Mouse (Mus musculus) macrophage (primary cell): Measurements from ENCODE around the gene Tusc1. TPM values are rescaled to one million over a fixed set of nuclear protein-coding genes. Genes with fewer than 3 reads are reported as not detected.

Source experiments
- H3K27ac ChIP-seq: fragments of 350-480 bp; formaldehyde crosslinking; 2 replicates; pipeline ENCODE4 v1.9.0; 2021
- H3K36me3 ChIP-seq: fragments of 350-480 bp; formaldehyde crosslinking; 2 replicates; pipeline ENCODE4 v1.9.0; 2021; ENCODE audit errors: inconsistent target
- H3K4me3 ChIP-seq: fragments of 350-480 bp; formaldehyde crosslinking; 2 replicates; pipeline ENCODE4 v1.9.0; 2021; ENCODE audit errors: inconsistent target
- H3K79me2 ChIP-seq: fragments of 350-480 bp; formaldehyde crosslinking; 2 replicates; pipeline ENCODE4 v1.9.0; 2021; ENCODE audit errors: inconsistent target
- WGBS: methylation state at CpG from one replicate; pipeline ENCODE4 v1.1.7; 2026; ENCODE audit warnings: inconsistent platforms; ENCODE audit not compliant: missing documents; 5-methylcytosine and 5-hydroxymethylcytosine counted together
- polyA plus RNA-seq: library from polyadenylated mRNA; stranded (reverse); fragments of 250-400 nt; gene quantifications from 3 replicates; pipeline ENCODE4 v1.2.4, GENCODE M21; 2018; ENCODE audit warnings: inconsistent platforms
- total RNA-seq, 78 experiments: library from RNA; depleted of rRNA; stranded (reverse); fragments of 250-400 nt; gene quantifications; 1 replicate in 9 of 78; 2 replicates in 24 of 78; 3 replicates in 43 of 78; 4 replicates in 2 of 78; pipeline ENCODE4 v1.2.4; 2018; ENCODE audit warnings: inconsistent platforms in 56 of 78

Tusc1 gene
- total RNA-seq (2018; cell fraction: chromatin; rRNA removed) = 1 to 10 TPM in 19 of 26 experiments, under 1 TPM in 4, not detected in 3; 0.45 to 7.3 (median 2.2) TPM
- total RNA-seq (2018; cell fraction: cytosol; rRNA removed) = 10 to 100 TPM; 10.6 to 39.3 (median 19.9) TPM
- total RNA-seq (2018; cell fraction: nucleus; rRNA removed) = 10 to 100 TPM in 21 of 26 experiments, 1 to 10 TPM in 5; 5.2 to 28.1 (median 14.2) TPM
- 10.3 to 20.2 TPM (median 16.9 TPM) in 3 replicates for polyA plus RNA-seq

DNA sequence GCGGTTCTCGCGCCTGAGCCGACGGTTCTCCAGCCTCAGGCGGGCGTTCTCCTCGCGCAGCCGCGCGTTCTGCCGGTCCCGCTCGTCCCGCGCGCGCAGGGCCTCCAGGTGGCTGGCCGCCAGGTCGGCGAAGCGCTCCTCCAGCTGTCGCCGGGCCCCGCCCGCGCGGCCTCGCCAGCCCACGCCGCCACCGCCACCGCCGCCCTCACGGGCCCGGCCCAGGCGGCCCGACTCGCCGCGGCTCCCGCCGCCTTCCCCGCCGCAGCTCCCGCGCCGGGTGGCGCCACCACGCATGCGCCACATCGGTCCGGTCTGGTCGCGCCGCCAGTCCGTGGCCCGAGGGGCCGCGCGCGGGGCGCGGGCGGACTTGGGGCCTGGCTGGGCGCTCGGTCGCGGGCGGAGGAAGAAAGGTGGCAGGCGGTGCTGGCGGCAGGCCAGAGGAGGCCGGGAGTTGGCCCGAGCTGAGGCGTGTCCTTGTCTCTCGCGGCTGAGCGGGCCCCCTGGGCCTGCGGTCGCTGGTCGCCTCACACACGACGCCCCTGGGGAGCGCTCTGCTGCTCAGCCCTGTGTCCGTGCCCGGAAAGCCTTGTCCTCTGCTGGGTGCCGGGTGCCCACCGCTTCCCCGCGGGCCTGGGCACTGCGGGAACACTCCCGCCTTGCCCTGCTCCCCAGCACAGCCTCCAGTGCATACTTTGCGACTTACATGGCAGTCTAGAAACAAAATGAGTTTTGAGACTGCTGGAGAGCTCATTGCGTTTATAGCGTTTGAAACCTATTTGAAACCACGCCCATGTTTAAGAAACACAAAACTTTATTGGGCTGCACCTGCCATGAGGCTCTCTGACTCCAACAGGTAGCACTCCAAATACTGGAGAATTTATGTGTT is at the start of gene Tusc1:
Gene Tusc1 (minus strand): TSS at position 394 of the 886 bp plus-strand sequence.
- Histone ChIP-seq H3K36me3 (no peaks in the 10 kb centered on the region), H3K79me2 (no peaks in the 10 kb centered on the region), H3K4me3 (peak within 1 kb of the TSS; percentile 10; the same call in 1 of the 2 replicates), H3K27ac (peak within 1 kb of the TSS; percentile 27; the same call in 1 of the 2 replicates)
- WGBS = under 1% methylated on average over 47 of the region's 97 CpGs

DNA sequence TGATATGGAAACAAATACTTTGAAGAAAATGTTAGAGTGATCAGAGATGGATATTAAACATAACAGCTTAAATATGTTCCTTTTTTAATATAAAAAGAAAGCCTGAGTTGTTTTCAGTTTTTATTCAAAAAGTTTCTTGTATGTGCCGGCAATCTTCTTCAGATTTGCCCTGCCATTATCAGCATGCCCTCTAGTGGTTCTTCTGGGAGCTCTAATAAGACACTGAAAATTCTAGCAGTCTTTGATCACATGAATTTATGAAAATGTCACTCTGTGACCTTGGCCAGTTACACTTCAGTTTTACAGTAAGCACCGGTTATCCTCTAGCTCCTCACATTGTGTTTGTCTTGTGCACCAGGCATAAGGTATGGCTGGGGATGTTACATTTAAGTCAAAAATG is 17.6 kb upstream of the Tusc1 start:
- 30% methylated on average over 2 of the region's 2 CpGs for WGBS
- H3K4me3 ChIP-seq = no peak overlapping the region
- no peaks in the 10 kb centered on the region for H3K36me3 ChIP-seq
- no peaks in the 10 kb centered on the region for H3K79me2 ChIP-seq
- H3K27ac ChIP-seq = no peak overlapping the region

DNA sequence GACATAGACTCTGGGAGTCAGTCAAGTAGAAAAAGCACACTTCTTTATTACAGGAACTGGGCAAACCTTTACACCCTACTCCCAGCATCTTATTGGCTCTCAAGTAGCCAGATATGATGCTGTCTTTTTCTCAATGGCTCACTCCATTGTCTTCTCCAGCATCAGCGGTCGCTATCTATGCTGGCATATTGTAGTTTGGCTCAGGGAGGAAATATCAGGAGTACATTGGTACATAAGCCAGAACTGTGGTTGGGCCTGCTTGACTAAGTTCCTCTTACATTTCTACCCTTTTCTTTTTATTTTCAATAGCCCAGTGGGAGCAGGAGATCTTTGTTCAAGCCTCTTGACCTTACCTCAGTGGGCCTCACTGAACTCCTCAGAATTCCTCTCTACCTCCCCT is 9.0 kb upstream of the Tusc1 start:
- 70% methylated on average over 2 of the region's 2 CpGs for WGBS
- H3K79me2 ChIP-seq = no peaks in the 10 kb centered on the region
- H3K36me3 ChIP-seq = no peaks in the 10 kb centered on the region
- no peak overlapping the region for H3K4me3 ChIP-seq
- H3K27ac ChIP-seq = no peak overlapping the region

DNA sequence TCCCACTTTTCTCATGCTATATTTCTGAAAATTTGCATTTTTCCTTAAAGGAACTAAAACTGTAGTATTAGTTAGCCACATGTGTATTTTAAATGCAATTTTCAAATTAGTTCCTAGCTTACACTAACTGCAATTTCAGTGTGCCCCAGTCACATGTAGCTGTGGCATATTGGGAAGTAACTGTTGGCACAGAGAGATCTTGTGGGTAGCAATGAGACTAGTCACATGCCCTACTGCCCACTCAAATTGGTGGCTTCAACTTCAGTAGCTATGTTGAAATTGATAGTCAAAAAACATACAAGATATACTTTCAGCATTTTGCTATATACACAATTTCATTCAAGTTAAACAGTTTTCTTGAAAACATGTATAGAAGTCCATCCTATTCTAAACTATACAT is 6.3 kb upstream of the Tusc1 start:
- no peak overlapping the region for H3K4me3 ChIP-seq
- H3K27ac ChIP-seq = peak overlapping the region; percentile 49
- no peaks in the 10 kb centered on the region for H3K36me3 ChIP-seq
- no peaks in the 10 kb centered on the region for H3K79me2 ChIP-seq

DNA sequence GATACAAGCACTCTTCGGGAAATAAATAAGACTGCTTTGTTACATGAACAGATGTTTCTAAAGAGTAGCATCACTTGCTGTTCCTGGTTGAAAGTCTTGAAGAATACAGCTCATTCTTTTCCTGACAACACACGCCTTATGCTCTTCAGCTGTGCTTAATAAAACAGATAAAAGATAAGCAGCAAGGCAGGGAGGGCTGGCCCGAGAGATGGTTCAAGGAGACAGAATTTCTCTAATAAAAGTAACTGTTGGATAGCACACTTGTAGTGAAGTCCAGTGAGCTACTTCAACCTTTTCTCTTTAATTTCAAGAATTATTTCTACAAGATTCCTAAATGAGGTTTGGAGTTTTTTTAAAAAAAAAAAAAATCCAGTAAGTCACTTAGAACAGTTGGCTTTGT is 2.7 kb upstream of the Tusc1 start:
- Histone ChIP-seq H3K79me2 (no peaks in the 10 kb centered on the region), H3K4me3 (no peak overlapping the region), H3K27ac (no peak overlapping the region), H3K36me3 (no peaks in the 10 kb centered on the region)
- 98% methylated on average over 3 of the region's 3 CpGs for WGBS

DNA sequence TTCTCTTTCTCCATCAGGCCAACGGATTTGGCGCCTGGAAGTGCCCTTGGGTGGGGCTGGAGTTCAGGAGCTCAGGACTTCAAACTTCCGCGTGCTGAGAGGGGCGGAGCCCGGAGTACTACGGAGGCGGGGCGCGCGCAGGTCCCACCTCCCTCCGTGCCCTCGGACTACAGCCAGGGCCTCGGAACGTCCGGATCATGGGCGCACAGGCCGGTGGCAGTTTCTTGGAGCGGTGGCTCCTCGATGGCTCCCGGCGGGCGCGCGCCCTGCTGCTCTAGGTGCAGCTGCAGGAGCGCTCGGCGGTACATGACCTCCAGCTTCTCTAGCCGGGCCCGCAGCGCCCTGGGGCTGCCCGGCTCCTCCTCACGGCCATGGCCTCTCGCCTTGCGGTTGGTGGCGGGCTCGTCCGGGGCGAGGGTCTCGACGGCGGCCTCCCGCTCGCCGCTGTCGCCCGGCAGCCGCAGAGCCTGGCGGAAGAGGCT is 634 bp downstream of the Tusc1 start:
- 1% methylated on average over 39 of the region's 49 CpGs for WGBS
- Histone ChIP-seq H3K27ac (no peak overlapping the region), H3K36me3 (no peaks in the 10 kb centered on the region), H3K4me3 (no peak overlapping the region), H3K79me2 (no peaks in the 10 kb centered on the region)

DNA sequence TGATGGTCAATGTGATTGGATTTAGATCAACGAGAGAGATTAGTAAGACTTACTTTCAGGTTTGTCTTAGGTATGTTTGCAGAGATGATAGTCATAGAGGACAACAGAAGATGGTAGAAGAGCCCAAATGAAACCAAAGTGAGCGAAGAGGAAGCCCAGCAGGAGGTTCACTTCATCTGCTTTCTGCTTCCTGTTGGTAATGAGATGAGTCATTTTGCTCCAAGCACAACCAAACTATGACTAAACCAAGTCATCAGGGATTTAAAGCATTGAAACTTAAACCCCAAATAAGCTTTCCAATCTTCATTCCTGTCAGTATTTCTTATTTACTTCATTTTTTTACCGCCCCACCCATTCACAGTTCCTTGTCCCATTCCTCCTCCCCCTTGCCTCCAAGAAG is 27.8 kb downstream of the Tusc1 start:
- Histone ChIP-seq H3K27ac (no peak overlapping the region), H3K79me2 (no peaks in the 10 kb centered on the region), H3K4me3 (no peak overlapping the region), H3K36me3 (no peaks in the 10 kb centered on the region)
- WGBS = 83% methylated on average over 3 of the region's 3 CpGs

DNA sequence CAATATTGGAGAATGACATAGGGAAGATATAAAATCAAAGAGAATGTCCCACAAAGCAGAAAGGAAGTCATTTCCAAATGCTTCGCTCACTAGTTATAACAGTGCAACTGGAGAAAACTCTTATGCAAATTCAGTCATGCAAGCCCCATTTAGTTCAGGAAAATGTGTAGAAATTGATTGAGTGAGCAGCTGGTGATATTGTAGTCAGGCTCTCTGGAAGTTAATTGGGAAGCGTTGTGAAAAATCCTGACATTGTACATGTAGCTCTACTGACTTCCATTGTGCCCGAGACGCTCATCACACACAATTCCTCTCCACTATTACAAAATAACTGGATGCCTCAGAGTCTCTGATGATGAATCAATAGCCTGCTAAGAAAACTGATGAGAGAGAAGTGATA is 49.2 kb downstream of the Tusc1 start:
- Histone ChIP-seq H3K79me2 (no peaks in the 10 kb centered on the region), H3K27ac (no peak overlapping the region), H3K36me3 (no peaks in the 10 kb centered on the region), H3K4me3 (no peak overlapping the region)
- WGBS = 100% methylated on average over 4 of the region's 4 CpGs
